Mouse (Mus musculus) bone marrow, adult 2 months (tissue): Measurements from ENCODE around the gene Rplp2. TPM values are rescaled to one million over a fixed set of nuclear protein-coding genes. Genes with fewer than 3 reads are reported as not detected.
"Not testable (repeated sequence)": the region's sequence is repeated elsewhere in the genome, so short reads cannot be mapped to it uniquely, and the experiment has no call there.

ENCODE experiments used
- H3K27ac ChIP-seq: fragments of 200-500 bp; 2 replicates; pipeline ENCODE4 v1.5.1; 2012; ENCODE audit warnings: low read depth, mild to moderate bottlenecking, control low read depth, inconsistent platforms, low read length; ENCODE audit not compliant: control insufficient read depth, poor library complexity, insufficient read depth
- H3K4me1 ChIP-seq: fragments of 200-500 bp; 2 replicates; pipeline ENCODE4 v1.6.1; 2011; ENCODE audit warnings: low read length; ENCODE audit not compliant: control insufficient read depth, insufficient read depth
- H3K4me3 ChIP-seq: fragments of 200-500 bp; replicated peaks from 2 replicates; pipeline ENCODE3; 2011; ENCODE audit warnings: mild to moderate bottlenecking, low read depth, low read length, control low read depth; ENCODE audit not compliant: control insufficient read depth
- CTCF ChIP-seq: fragments of 200-500 bp; IDR thresholded peaks from 2 replicates; pipeline ENCODE4 v1.5.1; 2011; ENCODE audit warnings: low read length, control low read depth; ENCODE audit not compliant: control insufficient read depth, insufficient read depth
- POLR2A ChIP-seq: fragments of 200-500 bp; IDR thresholded peaks from 2 replicates; pipeline ENCODE4 v1.6.1; 2011; ENCODE audit warnings: low read depth, mild to moderate bottlenecking, control low read depth, low read length, borderline replicate concordance; ENCODE audit not compliant: control insufficient read depth
- whole genome bisulfite sequencing: fragments of 180-500 bp; shearing (Covaris S2); methylation state at CpG from one replicate; pipeline ENCODE4 v1.1.7; 2018; 5-methylcytosine and 5-hydroxymethylcytosine counted together
- polyA plus RNA-seq: library from polyadenylated mRNA; stranded (reverse); fragments of >200 nt; gene quantifications from 2 replicates; pipeline ENCODE4 v1.2.4, GENCODE M21; 2011; ENCODE audit warnings: low replicate concordance; ENCODE audit not compliant: missing spikeins, insufficient read depth, insufficient read length

Rplp2 gene
- polyA plus RNA-seq, result 2,580 and 2,615 TPM in 2 replicates

DNA sequence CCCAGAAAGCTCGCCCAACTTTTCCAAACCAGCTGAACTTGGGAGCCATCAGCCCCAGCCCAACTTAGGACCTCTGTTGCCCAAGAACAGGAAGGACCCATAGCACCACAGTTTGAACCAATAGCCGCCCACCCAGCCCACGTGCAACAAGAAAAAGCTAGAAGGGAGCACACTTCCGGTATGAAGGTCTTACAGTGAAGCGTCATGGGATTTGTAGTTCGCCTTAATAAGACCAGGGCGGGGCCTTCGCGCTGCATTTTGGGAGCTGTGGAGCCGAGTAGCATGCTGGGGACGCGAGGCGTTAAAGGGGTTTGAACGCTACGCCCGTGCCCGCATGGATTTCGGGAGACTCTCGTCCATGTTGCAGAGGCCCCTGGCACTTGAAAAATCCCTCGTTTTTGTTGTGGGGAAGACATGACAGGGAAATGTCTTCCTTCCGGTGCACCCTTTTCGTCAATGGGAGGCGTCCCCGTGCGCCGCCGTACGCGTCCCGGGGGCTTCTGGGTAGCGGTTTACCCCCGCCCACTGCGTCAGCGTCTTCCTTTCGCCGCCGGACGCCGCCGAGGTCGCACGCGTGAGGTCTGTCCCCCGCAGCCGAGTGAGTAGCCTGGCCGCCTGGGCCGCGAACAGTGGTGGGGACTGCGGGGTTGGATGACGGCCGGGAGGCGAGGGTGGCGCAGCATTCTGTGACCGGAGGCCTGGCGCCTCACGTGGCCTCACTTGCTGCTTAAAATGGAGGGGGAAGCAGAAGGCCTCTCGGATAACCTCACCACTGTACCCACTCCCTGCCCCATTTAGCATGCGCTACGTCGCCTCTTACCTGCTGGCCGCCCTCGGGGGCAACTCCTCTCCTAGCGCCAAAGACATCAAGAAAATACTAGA lies at the start of gene Rplp2:
Gene Rplp2, plus strand, starts transcription at position 261 of the 882 bp plus-strand sequence.
- peaks cover 2% of the 10 kb centered on the region; the same call in 1 of the 2 replicates for H3K4me1 ChIP-seq

DNA sequence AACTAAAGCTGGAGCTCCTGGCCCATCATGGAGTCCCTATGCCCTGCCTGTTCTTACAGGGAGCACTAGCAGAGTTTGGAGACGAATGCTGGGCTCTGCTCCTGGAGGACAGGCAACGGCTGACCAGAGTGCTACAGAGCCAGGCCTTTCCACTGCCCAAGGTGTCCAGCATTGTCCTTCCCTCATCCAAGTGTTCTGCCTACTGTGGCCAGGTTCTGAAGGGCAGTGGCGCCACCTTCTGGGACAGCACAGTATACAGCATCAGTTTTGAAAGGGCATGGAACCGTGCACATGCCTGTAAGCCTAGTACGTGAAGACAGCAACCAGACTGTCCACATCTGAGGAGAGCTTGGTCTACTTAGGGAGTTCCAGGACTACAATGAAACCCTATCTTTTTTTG lies 43.9 kb upstream of the Rplp2 start:
- Histone ChIP-seq H3K4me1 (no peaks in the 10 kb centered on the region), H3K4me3 (no peak overlapping the region), H3K27ac (no peak overlapping the region)
- TF ChIP-seq POLR2A, result no peak
- TF ChIP-seq CTCF, result peak; percentile 98
- WGBS, result 46% methylated on average over 5 of the region's 5 CpGs

More for the DNA sequence above, at the start of gene Rplp2:
- under 1% methylated on average over 63 of the region's 63 CpGs for whole genome bisulfite sequencing
- H3K4me3 ChIP-seq, result peak within 1 kb of the TSS; percentile 94
- peak within 1 kb of the TSS; percentile 76 for H3K27ac ChIP-seq
- TF ChIP-seq POLR2A, result peak; percentile 93; the same call in 1 of the 2 replicates
- no peak for TF ChIP-seq CTCF

DNA sequence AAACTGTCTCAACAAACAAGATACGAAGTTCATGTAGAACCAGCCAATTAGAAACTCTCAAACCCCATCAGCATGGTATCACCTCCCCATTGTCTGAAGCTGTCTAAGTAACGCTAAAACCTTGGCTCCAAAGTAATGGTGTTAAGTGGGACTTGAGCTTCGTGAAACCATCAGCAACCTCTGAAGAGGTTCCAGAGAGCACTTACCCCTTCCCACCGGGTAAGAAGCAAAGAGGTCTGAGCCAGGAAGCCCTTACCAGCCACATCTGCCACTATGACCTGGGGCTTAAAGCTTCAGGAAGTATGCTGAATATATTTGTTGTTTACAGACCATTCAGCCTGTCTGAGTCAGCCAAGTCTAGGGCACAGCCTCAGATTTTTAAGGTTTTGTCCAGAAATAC lies 41.7 kb upstream of the Rplp2 start:
- WGBS, result 73% methylated on average over 4 of the region's 4 CpGs
- TF ChIP-seq POLR2A (no peak), CTCF (no peak)
- Histone ChIP-seq H3K27ac (no peak overlapping the region), H3K4me1 (peaks cover 1% of the 10 kb centered on the region; the same call in 1 of the 2 replicates), H3K4me3 (no peak overlapping the region)

DNA sequence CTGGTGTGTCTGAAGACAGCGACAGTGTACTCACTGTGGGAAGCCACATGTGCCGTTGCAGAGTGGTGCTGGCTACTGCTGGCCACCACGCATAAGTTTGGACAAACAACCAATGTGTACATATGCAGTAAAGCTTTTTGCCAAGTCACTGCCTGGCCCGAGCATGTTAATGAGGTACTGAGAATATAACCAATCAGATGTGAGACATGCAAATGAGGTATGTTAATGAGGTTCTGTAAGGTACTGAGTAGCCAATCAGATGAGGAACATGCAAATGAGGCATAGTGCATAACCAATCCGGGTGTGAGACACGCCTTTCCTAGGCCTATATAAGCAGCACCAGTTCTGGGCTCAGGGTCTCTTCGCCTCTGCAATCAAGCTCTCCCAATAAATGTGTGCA lies 39.5 kb upstream of the Rplp2 start:
- H3K4me1 ChIP-seq, H3K4me3 ChIP-seq, H3K27ac ChIP-seq: not testable (repeated sequence)
- 91% methylated on average over 7 of the region's 7 CpGs for WGBS

DNA sequence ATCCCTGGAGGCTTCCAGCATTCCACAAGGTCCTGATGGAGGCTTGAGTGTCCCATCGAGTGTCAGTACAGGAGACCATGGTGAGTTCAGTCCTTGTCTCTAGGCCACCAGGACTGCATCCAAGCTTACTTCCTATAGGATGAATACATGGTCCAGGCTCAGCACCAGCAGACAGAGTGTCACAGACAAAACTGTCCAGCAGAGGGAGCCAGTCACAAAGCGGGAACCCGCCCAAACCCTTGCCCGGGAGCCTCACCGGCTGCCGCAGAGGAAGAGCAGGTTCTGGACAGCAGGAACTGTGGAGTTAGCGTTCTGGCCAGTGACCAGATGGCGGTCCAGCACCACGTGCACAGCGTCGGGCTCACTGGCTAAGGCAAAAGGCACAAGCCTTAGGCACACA lies 38.3 kb upstream of the Rplp2 start:
- no peak for TF ChIP-seq POLR2A
- TF ChIP-seq CTCF, result peak; percentile 92
- H3K4me3 ChIP-seq, result no peak overlapping the region
- H3K27ac ChIP-seq, result no peak overlapping the region
- H3K4me1 ChIP-seq, result peaks cover 1% of the 10 kb centered on the region; the same call in 1 of the 2 replicates
- WGBS, result 8% methylated on average over 11 of the region's 11 CpGs

DNA sequence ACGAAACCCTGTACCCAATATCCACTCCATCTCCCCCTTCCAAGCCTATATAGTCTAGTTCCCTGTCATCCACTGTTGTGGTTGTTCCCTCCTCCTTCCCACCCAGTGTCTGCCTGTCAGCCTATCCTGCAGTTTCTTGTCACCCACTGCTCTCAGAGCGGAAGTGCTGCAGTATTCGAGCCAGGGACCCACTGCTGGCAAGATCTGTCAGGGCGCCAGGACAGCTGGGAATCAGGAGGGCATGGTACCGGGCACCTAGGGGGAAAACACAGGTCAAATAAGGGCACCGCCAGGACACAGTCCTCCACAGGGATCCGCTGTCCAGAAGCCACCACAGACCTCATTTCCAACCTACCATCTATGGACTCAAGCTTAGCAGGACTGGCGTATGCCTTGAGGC lies 36.5 kb upstream of the Rplp2 start:
- WGBS, result 85% methylated on average over 8 of the region's 8 CpGs
- Histone ChIP-seq H3K27ac (no peak overlapping the region), H3K4me3 (no peak overlapping the region), H3K4me1 (peaks cover 1% of the 10 kb centered on the region; the same call in 1 of the 2 replicates)
- TF ChIP-seq CTCF, result no peak
- TF ChIP-seq POLR2A, result 0 out of 2 replicates have a peak, but pooled peaks have one; percentile 16

DNA sequence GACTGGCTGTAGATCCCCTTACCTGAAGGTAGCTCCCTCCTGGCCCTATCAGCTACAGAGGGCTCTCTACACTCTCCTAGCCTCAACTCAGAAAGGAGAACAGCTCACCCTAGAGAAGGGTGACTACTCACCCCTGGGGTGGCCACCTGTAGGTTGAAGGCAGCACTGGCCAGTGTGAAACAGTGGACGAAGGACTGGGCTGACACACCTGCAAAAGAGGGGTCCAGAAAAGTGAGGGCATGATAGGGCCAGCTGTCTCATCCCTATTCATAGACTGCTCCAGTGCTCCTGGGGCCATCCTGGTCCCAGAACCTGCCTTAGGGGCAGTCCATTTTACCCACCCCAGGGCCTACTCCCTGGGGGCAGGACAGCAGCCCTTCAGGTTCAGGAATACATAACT lies 35.5 kb upstream of the Rplp2 start:
- 90% methylated on average over 1 of the region's 1 CpGs for WGBS
- TF ChIP-seq POLR2A (no peak), CTCF (no peak)
- peaks cover 1% of the 10 kb centered on the region; the same call in 1 of the 2 replicates for H3K4me1 ChIP-seq
- H3K4me3 ChIP-seq, result no peak overlapping the region
- no peak overlapping the region for H3K27ac ChIP-seq

DNA sequence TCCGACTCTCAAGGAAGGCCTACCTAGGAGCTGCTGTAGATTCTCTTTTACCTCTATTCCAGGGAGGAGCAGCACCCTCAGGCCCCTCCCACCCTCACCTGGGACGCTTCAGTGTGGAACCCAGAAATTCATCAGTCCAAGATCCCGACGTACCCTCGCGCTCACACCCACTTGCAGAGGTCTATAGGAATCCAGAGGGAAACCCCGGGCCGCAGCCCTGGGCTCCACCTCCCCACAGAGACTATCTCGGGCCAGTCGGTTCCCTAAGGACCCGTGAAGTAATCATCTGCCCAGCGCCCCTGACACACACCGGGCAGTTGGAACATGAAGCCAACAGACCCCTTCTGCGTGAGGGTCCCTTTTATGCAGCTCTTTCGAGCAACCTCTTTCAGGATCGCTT lies 33.8 kb upstream of the Rplp2 start:
- H3K27ac ChIP-seq, result peak overlapping the region; percentile 64
- WGBS, result 6% methylated on average over 16 of the region's 16 CpGs
- TF ChIP-seq POLR2A (no peak), CTCF (no peak)
- H3K4me3 ChIP-seq, result peak overlapping the region; percentile 88
- peaks cover 1% of the 10 kb centered on the region; the same call in 1 of the 2 replicates for H3K4me1 ChIP-seq
